Mouse (Mus musculus) frontal cortex, postnatal 14 days (tissue): Measurements from ENCODE around the gene Nlrp2.

Experiments used
- DNase-seq, 2 experiments: peaks; one replicate each; pipeline ENCODE4 v3.0.0; 2022; ENCODE audit warnings: low spot score in 2 of 2

Gene Nlrp2

DNA sequence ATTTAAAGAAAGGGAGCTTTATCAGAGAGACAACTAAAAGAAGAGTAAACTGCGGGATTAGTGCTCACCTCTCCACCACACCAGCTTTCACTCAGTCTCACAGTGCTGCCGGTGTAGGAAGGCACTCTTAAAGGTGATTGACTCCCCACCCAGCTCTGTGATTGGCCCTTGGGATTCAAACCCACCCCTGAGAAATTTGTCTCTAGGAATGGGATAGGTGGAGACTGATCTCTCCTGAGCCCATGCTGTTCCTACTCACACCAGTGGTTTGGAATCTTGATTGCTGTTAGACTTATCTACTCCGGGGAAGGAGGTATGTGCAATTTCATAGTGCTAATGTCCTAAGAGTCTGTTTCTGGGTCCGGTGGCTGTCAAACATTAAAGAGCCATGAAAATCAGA is at the start of gene Nlrp2:
TSS of gene Nlrp2 (minus strand) at position 101 of the 400 bp plus-strand sequence.
- no peak for DNase-seq

- DNase-seq = no peak
These were observed 15.9 kb upstream of the Nlrp2 start for GRCm38 (mm10) chr7:5366724-5367123.

DNA sequence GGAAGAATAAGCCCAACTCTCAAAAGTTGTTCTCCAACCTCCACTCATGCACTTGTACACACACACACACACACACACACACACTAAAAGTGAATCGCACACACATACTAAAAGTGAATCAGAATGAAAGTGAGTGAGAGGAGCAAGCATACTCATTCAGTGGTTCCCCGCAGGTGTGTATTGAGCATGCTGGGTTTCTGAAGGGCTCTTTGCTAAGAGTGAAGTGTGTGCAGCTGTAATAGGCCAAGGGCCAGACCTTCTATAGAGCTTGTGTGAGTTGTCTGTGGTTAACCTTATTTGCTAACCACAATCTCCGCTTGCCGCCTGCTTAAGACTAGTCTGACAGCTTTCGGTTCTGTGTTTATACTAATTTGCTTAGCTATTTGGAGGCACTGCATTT is 12.8 kb upstream of the Nlrp2 start:
- DNase-seq = no peak

GRCm38 (mm10) chr7:5350237-5350636 is 598 bp downstream of the Nlrp2 start, which contains the start of gene Gm5065:
Gene Gm5065 (plus strand): TSS chr7:5350537.
- DNase-seq = no peak

- no peak for DNase-seq
These were observed 23.3 kb downstream of the Nlrp2 start for GRCm38 (mm10) chr7:5327511-5327910.

GRCm38 (mm10) chr7:5288281-5288680 is 62.6 kb downstream of the Nlrp2 start:
- DNase-seq = no peak

GRCm38 (mm10) chr7:5263051-5263450 is 87.8 kb downstream of the Nlrp2 start:
- DNase-seq = no peak
